12 mouse cellular contexts compared by ENCODE assay signal in genomic region chr3:21840751-21841488, GRCm38 (mm10).
DNase-seq lines count a peak whose midpoint lies in the region; ATAC-seq and TF ChIP-seq lines count a peak whose summit lies in the region.
"Had no signal": no experiment of that assay in that cellular context is flagged by ENCODE, and none has a peak within 500 bp of the region (broad histone marks: within the 10 kb centered on the region; RNA-seq: fewer than 3 reads in every experiment).

No protein-coding gene starts in this region.

- no peak overlapping the region for H3K27ac ChIP-seq in kidney, adult 2 months (ENCODE audit: insufficient read depth, low read depth, low read length)
- H3K27ac ChIP-seq in forebrain, embryonic 16.5 days (ENCODE audit: low read length) = no peak overlapping the region
- H3K27ac ChIP-seq in gastrocnemius, adult 2 months = no peak overlapping the region
- H3K27ac ChIP-seq: hindbrain, embryonic 15.5 days; kidney, postnatal 0 days; liver, embryonic 12.5 days had no signal

- no peaks in the 10 kb centered on the region for H3K27me3 ChIP-seq in kidney, adult 2 months (replicated peaks; ENCODE audit: control insufficient read depth, insufficient read depth, low read length)
- no peaks in the 10 kb centered on the region for H3K27me3 ChIP-seq in forebrain, embryonic 16.5 days (replicated peaks; ENCODE audit: control insufficient read depth, insufficient read depth, low read length)
- H3K27me3 ChIP-seq: hindbrain, embryonic 15.5 days; liver, embryonic 12.5 days had no signal

- ATAC-seq in forebrain, embryonic 16.5 days = peak; percentile 68
- ATAC-seq: liver, embryonic 12.5 days had no signal

- no peak overlapping the region for H3K4me3 ChIP-seq in kidney, adult 2 months (ENCODE audit: insufficient read depth, low read depth, low read length)
- no peak overlapping the region for H3K4me3 ChIP-seq in forebrain, embryonic 16.5 days (replicated peaks; ENCODE audit: low read length)
- no peak overlapping the region for H3K4me3 ChIP-seq in gastrocnemius, adult 2 months
- H3K4me3 ChIP-seq: hindbrain, embryonic 15.5 days; liver, embryonic 12.5 days had no signal

- 0 out of 2 replicates have a peak, but pooled peaks cover 2% of the 10 kb centered on the region for H3K4me1 ChIP-seq in kidney, adult 2 months (ENCODE audit: control insufficient read depth, insufficient read depth, low read length)
- H3K4me1 ChIP-seq in forebrain, embryonic 16.5 days (replicated peaks; ENCODE audit: control insufficient read depth, insufficient read depth, low read length) = no peaks in the 10 kb centered on the region; the same call in 1 of the 2 replicates
- H3K4me1 ChIP-seq: liver, embryonic 12.5 days had no signal

- peak; percentile 31 for DNase-seq in kidney, adult 2 months
- DNase-seq in kidney, adult 18-20 months = no peak
- peak; percentile 20 for DNase-seq in retina, postnatal 1 day
- no peak for DNase-seq in retina, embryonic 14.5 days (ENCODE audit: low spot score)
- no peak for DNase-seq in gastrocnemius, adult 2 months
- DNase-seq in frontal cortex, postnatal 10 days (ENCODE audit: low spot score in 2 of 2) = no peak
- no peak for DNase-seq in cerebellum, adult 9-10 months
- DNase-seq: thymus, postnatal 14 days had no signal

- 69% methylated on average over 5 of the region's 5 CpGs for WGBS in kidney, adult 2 months
- WGBS in forebrain, embryonic 16.5 days = 26% methylated on average over 5 of the region's 5 CpGs

- H3K4me2 ChIP-seq in forebrain, embryonic 16.5 days (ENCODE audit: low read length) = no peak overlapping the region
- H3K4me2 ChIP-seq: hindbrain, embryonic 15.5 days; liver, embryonic 12.5 days had no signal

- intact Hi-C loops in gastrocnemius, adult 2 months (cut with DNase I) = no loop called here

- TF ChIP-seq CTCF in kidney, adult 2 months (conservative IDR thresholded peaks at IDR 0.05; ENCODE audit: insufficient read depth, insufficient read length, low read depth, low read length) = no peak
- no peak for TF ChIP-seq CTCF in gastrocnemius, adult 2 months (IDR thresholded peaks at IDR 0.05)

- no peak overlapping the region for H3K9ac ChIP-seq in forebrain, embryonic 16.5 days (replicated peaks; ENCODE audit: low read depth, low read length)
- H3K9ac ChIP-seq: hindbrain, embryonic 15.5 days; liver, embryonic 12.5 days had no signal

- H3K9me3 ChIP-seq in forebrain, embryonic 16.5 days (ENCODE audit: control insufficient read depth, low read length) = no peaks in the 10 kb centered on the region
- H3K9me3 ChIP-seq: hindbrain, embryonic 15.5 days; liver, embryonic 12.5 days had no signal

- no peak for TF ChIP-seq POLR2A in kidney, adult 2 months (IDR thresholded peaks at IDR 0.05; ENCODE audit: low read depth, low read length)

- no peaks in the 10 kb centered on the region for H3K36me3 ChIP-seq in kidney, adult 2 months (ENCODE audit: control insufficient read depth, insufficient read depth, low read length)
- H3K36me3 ChIP-seq in forebrain, embryonic 16.5 days (ENCODE audit: control insufficient read depth, insufficient read depth) = no peaks in the 10 kb centered on the region
- H3K36me3 ChIP-seq: hindbrain, embryonic 15.5 days; liver, embryonic 12.5 days had no signal

Comparison
In these comparisons a context has a peak if more than half of its experiments do, and no peak if none do; other contexts are left out.
1. DNase-seq: peak in kidney, adult 2 months (single experiment) and retina, postnatal 1 day (single experiment); none in kidney, adult 18-20 months (single experiment), retina, embryonic 14.5 days (single experiment), gastrocnemius, adult 2 months (single experiment), frontal cortex, postnatal 10 days (0 of 2) and cerebellum, adult 9-10 months (single experiment).